Mouse (Mus musculus): Measurements from ENCODE around the gene Cacna2d3. TPM values are rescaled to one million over a fixed set of nuclear protein-coding genes. Genes with fewer than 3 reads are reported as not detected.
A peak's percentile ranks its signal among the peaks of the same experiment; 100 is the strongest.

Gene Cacna2d3
- total RNA-seq (2021): 100 to 1,000 TPM; 116 to 137 TPM

GRCm38 (mm10) chr14:29721488-29722385, at the start of gene Cacna2d3:
Gene Cacna2d3, minus strand, starts transcription at chr14:29721864.
- DNase-seq (ENCODE audit: low spot score in 2 of 2): peak; percentile 63 to 71
- intact Hi-C loops (cut with DNase I): loop anchor here (2.0 kb wide), 3 partner anchors 97 to 215 kb away; no protein-coding TSS in a partner anchor

GRCm38 (mm10) chr14:29769486-29769885, 47.8 kb upstream of the Cacna2d3 start:
- peak; percentile 9 to 87 for DNase-seq (ENCODE audit: low spot score in 2 of 2)
- intact Hi-C loops (cut with DNase I): loop anchor here (2.0 kb wide), 2 partner anchors 49 to 97 kb away; no protein-coding TSS in a partner anchor

GRCm38 (mm10) chr14:29752876-29753275, 31.2 kb upstream of the Cacna2d3 start:
- intact Hi-C loops (cut with DNase I): no loop called here
- peak; percentile 23 to 54 for DNase-seq (ENCODE audit: low spot score in 2 of 2)

- no peak for DNase-seq (ENCODE audit: low spot score in 2 of 2)
- intact Hi-C loops (cut with DNase I): no loop called here
Observed at GRCm38 (mm10) chr14:29738751-29739150, 17.1 kb upstream of the Cacna2d3 start.

GRCm38 (mm10) chr14:29730256-29730655, 8.6 kb upstream of the Cacna2d3 start:
- intact Hi-C loops (cut with DNase I): no loop called here
- DNase-seq (ENCODE audit: low spot score in 2 of 2): no peak

- intact Hi-C loops (cut with DNase I): no loop called here
- DNase-seq (ENCODE audit: low spot score in 2 of 2): peak in 1 of 2 experiments; percentile 43
Observed at GRCm38 (mm10) chr14:29729009-29729408, 7.3 kb upstream of the Cacna2d3 start.

- DNase-seq (ENCODE audit: low spot score in 2 of 2): no peak
- intact Hi-C loops (cut with DNase I): no loop called here
Observed at GRCm38 (mm10) chr14:29727596-29727995, 5.9 kb upstream of the Cacna2d3 start.

GRCm38 (mm10) chr14:29723267-29723666, 1.6 kb upstream of the Cacna2d3 start:
- DNase-seq (ENCODE audit: low spot score in 2 of 2): peak; percentile 54 to 77
- intact Hi-C loops (cut with DNase I): loop anchor here (2.0 kb wide), 3 partner anchors 96 to 214 kb away; no protein-coding TSS in a partner anchor

- intact Hi-C loops (cut with DNase I): loop anchor here (2.0 kb wide), 3 partner anchors 96 to 214 kb away; no protein-coding TSS in a partner anchor
- DNase-seq (ENCODE audit: low spot score in 2 of 2): peak; percentile 59 to 69
Observed at GRCm38 (mm10) chr14:29722386-29723221, 940 bp upstream of the Cacna2d3 start.

GRCm38 (mm10) chr14:29721131-29721487, 555 bp downstream of the Cacna2d3 start:
- intact Hi-C loops (cut with DNase I): no loop called here
- no peak for DNase-seq (ENCODE audit: low spot score in 2 of 2)

- no peak for DNase-seq (ENCODE audit: low spot score in 2 of 2)
- intact Hi-C loops (cut with DNase I): no loop called here
Observed at GRCm38 (mm10) chr14:29720334-29720911, 1.2 kb downstream of the Cacna2d3 start.

GRCm38 (mm10) chr14:29712621-29713020, 9.0 kb downstream of the Cacna2d3 start:
- intact Hi-C loops (cut with DNase I): no loop called here
- no peak for DNase-seq (ENCODE audit: low spot score in 2 of 2)

GRCm38 (mm10) chr14:29707561-29708335, 13.9 kb downstream of the Cacna2d3 start:
- DNase-seq (ENCODE audit: low spot score in 2 of 2): no peak
- intact Hi-C loops (cut with DNase I): no loop called here

- intact Hi-C loops (cut with DNase I): no loop called here
- DNase-seq (ENCODE audit: low spot score in 2 of 2): no peak
Observed at GRCm38 (mm10) chr14:29702762-29703161, 18.9 kb downstream of the Cacna2d3 start.

- intact Hi-C loops (cut with DNase I): no loop called here
- peak; percentile 57 to 74 for DNase-seq (ENCODE audit: low spot score in 2 of 2)
Observed at GRCm38 (mm10) chr14:29696131-29696530, 25.5 kb downstream of the Cacna2d3 start.

- no peak for DNase-seq (ENCODE audit: low spot score in 2 of 2)
- intact Hi-C loops (cut with DNase I): no loop called here
Observed at GRCm38 (mm10) chr14:29672436-29673050, 49.1 kb downstream of the Cacna2d3 start.

GRCm38 (mm10) chr14:29669826-29670225, 51.8 kb downstream of the Cacna2d3 start:
- intact Hi-C loops (cut with DNase I): no loop called here
- DNase-seq (ENCODE audit: low spot score in 2 of 2): peak; percentile 35 to 42

- no peak for DNase-seq (ENCODE audit: low spot score in 2 of 2)
- intact Hi-C loops (cut with DNase I): no loop called here
Observed at GRCm38 (mm10) chr14:29657006-29657405, 64.7 kb downstream of the Cacna2d3 start.

- intact Hi-C loops (cut with DNase I): no loop called here
- peak in 1 of 2 experiments; percentile 65 for DNase-seq (ENCODE audit: low spot score in 2 of 2)
Observed at GRCm38 (mm10) chr14:29650591-29650990, 71.1 kb downstream of the Cacna2d3 start.

Measured in left cerebral cortex, postnatal 25 days (tissue).